Mouse (Mus musculus) gastrocnemius, postnatal 25 days (tissue): ENCODE measurements around the gene Anp32a. TPM values are rescaled to one million over a fixed set of nuclear protein-coding genes. Genes with fewer than 3 reads are reported as not detected.
A peak's percentile ranks its signal among the peaks of the same experiment; 100 is the strongest.

Experiments
- DNase-seq: peaks from one replicate; pipeline ENCODE4 v3.0.0; 2022
- long read RNA-seq, 2 experiments: library from polyadenylated mRNA; stranded (forward); transcript quantifications; one replicate each; pipeline ENCODE4 v2.0.0; 2021
- total RNA-seq, 2 experiments: library from RNA; stranded (reverse); gene quantifications; 1 replicate in 1 of 2; 2 replicates in 1 of 2; pipeline ENCODE4 v1.2.3; 2021

Gene Anp32a
- 10 to 100 TPM; 59.4 to 67.3 TPM for total RNA-seq
- long read RNA-seq, experiment 1, transcript Anp32a-201 (7 exons, 2,113 nt), result major isoform, 8 of 17 reads
- long read RNA-seq, experiment 1, partial matches to known transcripts, result 4 of 17 reads
- long read RNA-seq, experiment 1, other reads (novel, unspliced or antisense), result 5 of 17 reads
- long read RNA-seq, experiment 2, transcript Anp32a-201 (7 exons, 2,113 nt), result major isoform, 9 of 14 reads
- long read RNA-seq, experiment 2, partial matches to known transcripts, result 0 of 14 reads
- long read RNA-seq, experiment 2, other reads (novel, unspliced or antisense), result 5 of 14 reads

GRCm38 (mm10) chr9:62341123-62341486 lies at the start of gene Anp32a:
Anp32a (plus strand) TSS chr9:62341293.
- DNase-seq, result peak; percentile 98

- peak; percentile 43 for DNase-seq
Observed at GRCm38 (mm10) chr9:62295006-62295698, 45.9 kb upstream of the Anp32a start.

- no peak for DNase-seq
Observed at GRCm38 (mm10) chr9:62296891-62297290, 44.2 kb upstream of the Anp32a start.

DNA sequence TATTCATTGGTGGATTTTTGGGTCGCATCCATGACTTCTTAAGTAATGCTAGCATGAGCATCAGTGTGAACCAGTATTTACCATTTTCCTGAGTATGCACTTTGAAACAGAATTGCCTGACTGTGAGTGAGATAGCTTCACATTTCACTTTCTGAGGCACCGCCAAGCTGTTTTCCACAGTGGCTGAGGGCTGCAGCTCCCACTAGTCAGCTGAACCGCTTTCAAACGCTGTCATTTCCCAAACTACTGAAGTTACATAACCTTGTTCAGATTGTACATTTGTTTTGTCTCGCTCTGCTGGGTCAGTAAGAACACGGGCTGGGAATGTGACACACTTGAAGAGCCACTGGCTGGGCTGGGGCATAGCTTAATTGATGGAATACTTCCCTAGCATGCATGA lies 25.5 kb upstream of the Anp32a start:
- DNase-seq, result no peak

DNA sequence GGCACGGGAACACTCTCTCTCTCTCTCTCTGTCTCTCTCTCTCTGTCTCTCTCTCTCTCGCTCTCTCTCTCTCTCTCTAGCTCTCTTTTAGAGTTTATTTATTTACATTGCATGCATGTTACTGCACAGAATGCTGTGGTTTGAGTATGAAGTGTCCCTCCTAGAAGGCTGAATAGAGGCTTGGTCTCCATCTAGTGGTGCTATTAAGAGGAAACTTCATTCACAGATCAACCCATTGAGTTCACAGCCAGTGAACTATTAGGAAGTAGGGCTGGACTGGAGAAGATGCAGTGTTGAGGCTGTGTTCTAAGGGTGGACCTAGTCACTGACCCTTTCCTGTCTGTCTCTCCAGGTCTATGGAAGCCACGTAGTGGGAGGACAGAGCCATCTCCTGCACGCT lies 22.4 kb upstream of the Anp32a start:
- DNase-seq, result no peak

GRCm38 (mm10) chr9:62323816-62324215 lies 17.3 kb upstream of the Anp32a start:
- no peak for DNase-seq

GRCm38 (mm10) chr9:62325965-62326364 lies 15.1 kb upstream of the Anp32a start:
- DNase-seq, result no peak

GRCm38 (mm10) chr9:62334298-62334825 lies 6.7 kb upstream of the Anp32a start:
- no peak for DNase-seq

DNA sequence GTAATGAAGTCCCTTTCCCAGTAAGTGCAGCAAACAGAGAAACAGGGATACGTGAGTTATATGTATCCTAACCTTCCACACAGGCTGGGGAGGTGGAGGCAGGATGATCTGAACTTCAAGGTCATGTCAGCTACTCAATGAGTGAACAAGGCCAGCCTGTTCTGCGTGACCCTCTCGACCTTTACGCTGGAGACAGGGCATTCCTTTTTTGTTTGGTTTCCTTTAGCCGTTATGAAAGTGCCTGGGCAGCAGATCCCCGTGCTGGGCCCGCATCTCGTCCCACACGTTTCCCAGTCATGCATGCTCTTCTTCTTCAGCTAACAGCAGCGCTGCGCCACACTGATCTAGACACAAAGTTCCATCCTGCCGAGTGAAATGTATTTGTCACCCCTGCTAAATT lies 5.7 kb upstream of the Anp32a start:
- no peak for DNase-seq

DNA sequence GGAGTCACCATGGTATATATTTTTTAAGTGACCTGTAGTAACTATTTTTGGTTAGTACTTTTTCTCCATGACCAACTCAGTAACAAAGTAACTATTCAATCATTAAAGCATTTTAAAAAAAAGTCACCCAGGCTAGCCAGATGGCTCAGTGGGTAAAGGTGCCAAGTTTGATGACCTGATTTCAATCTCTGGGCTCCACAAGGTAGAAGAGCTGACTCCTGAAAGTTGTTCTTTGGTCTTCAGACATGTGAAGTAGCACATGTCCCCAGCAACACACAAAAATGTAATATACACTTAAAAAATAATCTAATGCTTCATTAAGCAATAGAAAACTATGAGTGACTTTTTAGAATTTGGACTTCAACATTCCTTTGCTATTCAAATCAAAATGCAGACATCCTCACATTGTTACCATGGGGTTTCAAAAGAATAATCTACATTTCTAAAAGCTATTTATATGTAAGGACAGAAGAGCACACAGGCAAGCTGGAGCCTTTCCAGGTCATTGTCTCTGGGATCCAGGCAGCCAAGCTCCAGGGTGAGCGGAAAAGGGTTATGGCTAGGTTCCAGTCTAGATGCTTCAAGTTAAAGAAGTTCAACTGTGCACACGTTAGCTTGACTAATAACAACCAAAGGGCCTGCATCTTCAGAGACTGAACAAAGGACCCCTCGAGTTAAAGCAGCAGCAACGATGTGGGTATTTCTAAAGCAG lies 3.0 kb upstream of the Anp32a start:
- DNase-seq, result no peak

DNA sequence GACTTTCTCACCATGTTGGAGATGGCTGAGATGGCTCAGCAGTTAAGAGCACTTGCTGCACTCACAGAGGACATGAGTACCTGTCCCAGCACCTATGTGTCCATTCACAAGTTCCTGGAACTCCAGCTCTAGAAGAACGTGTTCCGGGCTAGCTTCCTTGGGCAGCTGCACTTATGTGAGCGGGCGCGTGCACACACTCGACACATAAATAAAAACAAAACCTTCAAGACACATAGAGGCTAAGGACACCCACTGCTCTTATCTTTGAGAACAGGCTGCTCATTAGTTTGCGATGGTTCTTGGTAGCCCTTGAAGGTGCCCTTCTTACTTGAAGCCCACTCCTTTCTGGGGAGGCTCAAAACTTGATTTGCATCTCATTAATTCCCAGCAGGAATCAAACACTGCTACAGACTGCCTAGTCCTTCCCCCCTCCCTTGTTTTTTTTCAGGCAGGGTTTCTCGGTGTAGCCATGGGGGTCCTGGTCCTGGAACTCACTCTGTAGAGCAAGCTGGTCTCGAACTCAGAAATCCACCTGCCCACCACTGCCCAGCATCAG lies 2.4 kb upstream of the Anp32a start:
- DNase-seq, result no peak

DNA sequence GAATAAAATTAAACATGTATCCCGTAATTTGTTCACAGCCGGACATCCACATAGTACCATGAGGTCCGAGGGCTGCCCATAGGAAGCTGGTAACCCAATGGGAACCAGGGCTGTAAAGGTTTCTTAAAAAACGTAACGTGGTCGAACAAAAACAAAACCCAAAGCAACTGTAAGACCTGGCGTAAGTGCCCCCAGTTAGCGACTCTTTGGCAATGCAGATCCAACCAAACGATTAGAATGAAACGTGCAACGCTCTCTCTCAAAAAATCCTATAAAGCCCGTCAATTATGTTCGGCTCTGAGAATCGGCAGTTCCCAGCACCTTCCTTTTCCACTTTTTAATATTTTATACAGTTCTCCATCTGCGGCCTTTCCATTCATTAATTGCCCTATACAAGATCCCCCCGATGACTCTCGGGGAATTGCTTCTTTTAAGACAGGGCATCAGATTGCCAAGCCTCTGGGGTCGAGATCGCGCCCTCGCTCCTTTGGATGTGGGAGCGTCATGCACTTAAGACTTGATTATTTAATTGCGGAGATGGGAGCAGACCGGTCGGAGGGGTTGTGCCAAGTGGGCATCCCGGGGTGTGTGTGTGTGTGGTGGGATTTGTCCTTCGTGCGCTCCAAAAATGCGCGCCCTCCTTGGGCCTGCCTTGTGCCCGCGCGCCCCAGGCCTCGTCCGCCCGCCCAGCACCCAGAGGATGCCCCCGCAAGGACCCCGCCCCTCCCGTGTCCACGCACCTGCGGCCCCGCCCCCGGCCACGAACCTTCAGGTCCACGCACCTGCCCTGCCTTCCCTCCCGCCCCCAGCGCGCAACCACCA lies 581 bp upstream of the Anp32a start:
- no peak for DNase-seq

GRCm38 (mm10) chr9:62341701-62342440 lies 778 bp downstream of the Anp32a start:
- no peak for DNase-seq

DNA sequence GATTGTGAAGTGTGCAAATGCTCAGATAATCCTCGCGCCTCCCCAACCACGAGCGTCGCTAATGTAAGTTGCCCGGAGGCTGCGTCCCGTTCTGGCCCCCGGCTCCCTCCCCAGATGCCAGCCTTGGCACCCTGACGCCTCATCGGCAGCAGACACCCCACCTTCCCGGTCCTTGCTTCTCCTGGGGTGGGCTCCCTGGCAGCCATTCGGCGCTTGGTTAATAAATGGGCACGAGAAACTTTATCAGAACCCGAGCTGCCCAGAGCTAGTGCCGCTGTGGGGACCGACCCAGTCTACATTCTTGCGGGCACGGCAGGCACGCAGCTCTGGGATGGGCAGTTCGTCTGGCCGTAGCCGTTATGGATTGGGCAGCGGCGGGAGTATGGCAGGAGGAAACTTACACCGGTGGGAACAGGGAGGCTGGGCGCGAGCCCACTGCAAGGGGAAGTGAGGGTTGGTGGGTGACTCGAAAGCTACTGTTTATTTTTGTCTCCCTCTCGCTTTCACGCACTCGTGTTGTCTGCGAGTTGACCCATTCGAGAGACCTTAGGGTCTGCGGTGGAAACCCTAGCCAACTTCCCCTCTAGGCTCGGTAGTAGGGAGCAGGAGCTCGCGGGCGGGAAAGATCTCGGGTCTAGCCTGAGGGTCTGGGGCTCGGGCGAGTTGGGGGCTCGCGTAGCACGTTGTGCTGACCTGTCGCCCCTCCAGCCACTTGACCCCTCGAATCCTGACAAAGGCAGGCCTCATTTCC lies 1.5 kb downstream of the Anp32a start:
- peak; percentile 35 for DNase-seq

DNA sequence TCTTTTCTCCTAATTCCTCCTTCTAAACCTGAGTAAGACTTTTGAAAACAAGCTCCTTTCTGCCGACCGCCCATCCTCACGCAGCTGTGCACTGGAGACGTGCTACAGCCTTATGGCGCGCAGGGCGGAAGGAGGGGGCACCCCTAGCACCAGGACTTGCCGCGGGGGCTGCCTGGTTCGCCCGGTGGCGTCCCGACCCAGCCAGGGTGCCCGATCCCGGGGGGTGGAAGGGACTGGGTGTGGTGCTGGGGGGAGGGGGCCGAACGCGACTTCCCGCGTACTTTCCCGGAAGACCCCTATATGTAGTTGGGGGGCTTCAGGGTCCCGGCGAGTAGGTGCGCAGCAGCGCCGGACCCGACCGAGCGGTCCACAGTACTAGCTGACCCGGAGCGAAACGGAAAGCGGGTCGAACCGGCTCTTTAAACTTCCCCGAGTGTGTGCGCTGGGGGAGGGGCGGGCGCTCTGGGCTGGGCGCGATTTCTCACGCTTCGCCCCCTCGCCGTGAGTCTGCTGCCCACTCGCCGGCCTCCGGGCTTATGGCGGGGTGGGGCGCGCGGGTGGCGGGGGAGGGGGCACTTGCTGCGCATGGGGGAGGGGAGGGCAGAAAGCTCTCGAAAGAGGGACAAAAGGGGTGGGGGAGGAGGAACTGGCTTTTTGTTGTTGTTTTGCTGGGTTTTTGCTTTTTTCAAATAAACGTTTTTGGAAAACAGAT lies 2.3 kb downstream of the Anp32a start:
- DNase-seq, result peak; percentile 78

DNA sequence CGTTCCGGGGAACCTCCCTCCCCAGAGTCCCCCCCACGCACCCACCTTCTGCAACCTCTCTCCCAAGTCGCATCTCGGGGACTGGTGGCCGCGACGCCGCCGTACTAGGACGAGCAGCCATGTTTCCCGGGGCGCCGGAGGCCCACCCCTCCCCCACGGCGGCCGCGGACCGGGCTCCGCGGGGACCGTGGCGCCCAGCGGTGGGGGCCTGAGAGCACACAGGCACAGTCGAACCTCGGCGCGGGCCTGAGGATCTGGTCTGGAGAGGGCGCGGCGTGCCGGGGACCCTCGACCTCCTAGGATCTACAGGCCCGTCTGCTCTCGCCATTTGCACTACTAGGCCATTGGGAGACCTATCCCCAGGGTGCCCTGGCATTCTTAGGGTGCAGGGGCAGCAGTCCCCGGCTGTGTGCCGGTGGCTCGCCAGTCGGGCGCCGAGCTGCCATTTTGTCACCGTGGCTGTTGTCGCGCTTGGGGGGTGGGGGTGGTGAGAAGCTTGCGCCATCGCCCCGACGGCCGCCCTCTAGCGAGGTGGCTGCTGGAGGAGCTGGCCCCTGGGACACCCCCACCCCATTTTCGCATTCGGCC lies 2.9 kb downstream of the Anp32a start:
- DNase-seq, result peak; percentile 77

DNA sequence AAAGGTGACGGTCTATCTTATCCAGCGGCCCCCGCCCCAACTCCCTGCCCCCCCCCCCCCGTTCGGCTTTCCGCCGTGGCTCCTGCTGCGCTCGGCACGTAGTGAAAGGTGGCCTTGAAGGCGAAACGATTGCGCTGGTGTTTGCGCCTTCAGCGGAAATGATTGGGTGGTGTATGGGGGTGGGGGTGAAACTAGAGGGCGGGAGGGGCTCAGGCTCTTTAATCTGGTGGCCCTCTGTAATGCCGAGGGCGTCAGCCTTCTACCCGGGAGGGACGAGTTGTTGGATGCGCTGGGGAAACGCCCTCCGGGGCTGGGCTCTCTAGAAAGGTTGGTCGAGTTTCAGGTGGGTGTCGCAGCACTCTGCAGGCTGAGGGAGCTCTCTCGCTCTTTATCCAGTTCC lies 3.5 kb downstream of the Anp32a start:
- peak; percentile 73 for DNase-seq

DNA sequence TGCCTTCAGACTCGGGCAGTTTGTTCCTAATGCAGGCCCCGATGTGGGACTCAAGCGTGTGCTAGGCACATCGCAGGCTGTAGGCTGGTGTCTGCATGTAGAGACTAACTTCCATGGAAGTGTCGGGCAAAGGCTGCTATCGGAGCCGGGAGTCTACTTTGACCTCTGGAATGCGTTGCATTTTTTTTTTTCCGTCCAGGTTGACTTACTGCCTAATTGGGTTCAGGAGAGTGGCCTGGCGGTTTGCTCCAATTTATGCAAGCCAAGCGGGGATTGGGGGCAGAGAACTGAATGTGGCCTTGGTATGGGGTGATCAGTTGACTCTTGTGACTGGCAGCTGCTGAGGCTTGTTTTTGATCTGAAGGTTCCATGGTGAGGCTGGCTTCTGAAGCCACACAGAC lies 4.0 kb downstream of the Anp32a start:
- no peak for DNase-seq
